Mouse (Mus musculus): ENCODE measurements around the gene Tpk1.

DNA sequence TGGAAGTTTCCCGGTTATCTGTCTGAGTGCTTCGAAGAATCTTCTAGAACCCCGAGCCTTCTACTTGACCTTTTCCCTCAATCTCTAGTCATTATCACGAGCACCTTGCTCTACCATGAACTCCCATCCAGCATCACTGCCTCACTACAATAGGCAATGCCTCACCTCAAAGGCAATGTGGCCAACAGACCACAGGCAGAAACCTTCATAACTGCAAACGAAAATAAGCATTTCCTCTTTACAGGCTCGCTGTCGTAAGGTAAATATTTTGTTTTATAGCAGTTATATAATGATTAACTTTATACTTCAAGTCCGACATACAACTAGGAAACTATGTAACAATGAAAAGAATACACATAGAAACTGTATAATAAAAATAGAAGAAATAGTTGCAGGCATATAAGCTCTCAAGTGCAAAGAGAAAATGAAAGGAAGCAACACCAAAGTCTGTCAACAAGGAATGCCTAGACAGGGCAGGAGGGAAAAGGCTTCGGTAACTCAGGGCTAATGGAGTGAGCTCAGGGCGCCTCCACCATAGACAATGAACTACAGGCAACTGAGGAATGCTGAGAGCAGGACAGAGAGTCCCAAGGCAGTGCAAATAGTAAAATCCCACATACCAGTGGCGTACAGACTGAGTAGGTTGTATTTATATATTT, 29.0 kb downstream of the Tpk1 start:
- no peak for TF ChIP-seq CTCF (IDR thresholded peaks at IDR 0.05; ENCODE audit: extremely low read depth, insufficient read length, insufficient replicate concordance, low read depth, low read length)
- no peak for TF ChIP-seq POLR2A (IDR thresholded peaks at IDR 0.05; ENCODE audit: low read depth, low read length)
